8 mouse cellular contexts compared by ENCODE assay signal in genomic region chr15:37005793-37006474, GRCm38 (mm10). TPM values are rescaled to one million over a fixed set of nuclear protein-coding genes. Genes with fewer than 3 reads are reported as not detected.
DNase-seq lines count a peak whose midpoint lies in the region; ATAC-seq and TF ChIP-seq lines count a peak whose summit lies in the region.

No protein-coding gene starts in this region.

- H3K27me3 ChIP-seq in kidney, embryonic 15.5 days = no peaks in the 10 kb centered on the region
- H3K27me3 ChIP-seq in hindbrain, embryonic 14.5 days (ENCODE audit: control insufficient read depth, insufficient read depth, low read length) = no peaks in the 10 kb centered on the region
- no peaks in the 10 kb centered on the region for H3K27me3 ChIP-seq in midbrain, embryonic 15.5 days (replicated peaks)

- no peaks in the 10 kb centered on the region for H3K9me3 ChIP-seq in kidney, embryonic 15.5 days (replicated peaks)
- H3K9me3 ChIP-seq in hindbrain, embryonic 14.5 days (ENCODE audit: control insufficient read depth, low read length) = no peaks in the 10 kb centered on the region
- H3K9me3 ChIP-seq in midbrain, embryonic 15.5 days = no peaks in the 10 kb centered on the region

- H3K4me3 ChIP-seq in kidney, embryonic 15.5 days (replicated peaks) = peak overlapping the region; percentile 98
- H3K4me3 ChIP-seq in bone marrow macrophage, adult 2 months (ENCODE audit: insufficient read depth, low read length) = peak overlapping the region; percentile 93
- H3K4me3 ChIP-seq in hindbrain, embryonic 14.5 days (replicated peaks; ENCODE audit: low read length) = peak overlapping the region; percentile 91
- peak overlapping the region; percentile 67 for H3K4me3 ChIP-seq in midbrain, embryonic 15.5 days

- H3K27ac ChIP-seq in kidney, embryonic 15.5 days = peak overlapping the region; percentile 96; the same call in 1 of the 2 replicates
- peak overlapping the region; percentile 97 for H3K27ac ChIP-seq in bone marrow macrophage, adult 2 months (ENCODE audit: insufficient read depth, low read depth, low read length)
- peak overlapping the region; percentile 96 for H3K27ac ChIP-seq in hindbrain, embryonic 14.5 days
- peak overlapping the region; percentile 93 for H3K27ac ChIP-seq in midbrain, embryonic 15.5 days

- H3K4me1 ChIP-seq in kidney, embryonic 15.5 days = peaks cover 20% of the 10 kb centered on the region
- peaks cover 18% of the 10 kb centered on the region for H3K4me1 ChIP-seq in bone marrow macrophage, adult 2 months (ENCODE audit: control insufficient read depth, insufficient read depth, low read length)
- H3K4me1 ChIP-seq in hindbrain, embryonic 14.5 days (replicated peaks; ENCODE audit: control insufficient read depth, insufficient read depth, low read length) = peaks cover 30% of the 10 kb centered on the region
- H3K4me1 ChIP-seq in midbrain, embryonic 15.5 days = peaks cover 30% of the 10 kb centered on the region

- TF ChIP-seq POLR2A in bone marrow macrophage, adult 2 months (IDR thresholded peaks at IDR 0.05; ENCODE audit: borderline replicate concordance, low read depth, low read length) = no peak

- DNase-seq in kidney, postnatal 4 days = no peak
- DNase-seq in hindbrain, embryonic 14.5 days (ENCODE audit: low spot score) = no peak
- DNase-seq in adipocyte (ENCODE audit: low spot score) = no peak
- DNase-seq in layer of hippocampus, postnatal 36 days = no peak
- DNase-seq in kidney, postnatal 25 days = no peak

- H3K9ac ChIP-seq in kidney, embryonic 15.5 days = peak overlapping the region; percentile 100
- peak overlapping the region; percentile 97 for H3K9ac ChIP-seq in hindbrain, embryonic 14.5 days
- peak overlapping the region; percentile 80 for H3K9ac ChIP-seq in midbrain, embryonic 15.5 days

- 34% methylated on average over 7 of the region's 7 CpGs for WGBS in kidney, embryonic 15.5 days
- WGBS in hindbrain, embryonic 14.5 days = 41% methylated on average over 7 of the region's 7 CpGs
- WGBS in midbrain, embryonic 15.5 days = 41% methylated on average over 7 of the region's 7 CpGs

- peak overlapping the region; percentile 62 for H3K4me2 ChIP-seq in kidney, embryonic 15.5 days
- H3K4me2 ChIP-seq in hindbrain, embryonic 14.5 days (replicated peaks) = peak overlapping the region; percentile 68
- peak overlapping the region; percentile 60 for H3K4me2 ChIP-seq in midbrain, embryonic 15.5 days

- ATAC-seq in kidney, embryonic 15.5 days (replicated peaks; ENCODE audit: low FRiP score) = no peak
- ATAC-seq in hindbrain, embryonic 14.5 days (ENCODE audit: low FRiP score) = no peak
- no peak for ATAC-seq in midbrain, embryonic 15.5 days (replicated peaks)

- TF ChIP-seq CTCF in bone marrow macrophage, adult 2 months (IDR thresholded peaks at IDR 0.05; ENCODE audit: low read depth, low read length) = no peak

- H3K36me3 ChIP-seq in kidney, embryonic 15.5 days = peaks cover 31% of the 10 kb centered on the region
- peaks cover 23% of the 10 kb centered on the region for H3K36me3 ChIP-seq in hindbrain, embryonic 14.5 days (replicated peaks; ENCODE audit: control insufficient read depth, insufficient read depth)
- H3K36me3 ChIP-seq in midbrain, embryonic 15.5 days (replicated peaks) = 0 out of 2 replicates have a peak, but pooled peaks cover 10% of the 10 kb centered on the region

RNA-seq across cellular contexts. Expression of gene Zfp706, which starts 1.6 kb away (rescaled TPM):
- polyA plus RNA-seq in kidney, embryonic 15.5 days (2015; fragmentation: Nextera tagmentation; extraction: Ambion mirVana) = 428 and 495 TPM in 2 replicates
- polyA plus RNA-seq in bone marrow macrophage, adult 2 months (2012; ENCODE audit: insufficient read depth, insufficient read length, missing spikeins) = 176 and 194 TPM in 2 replicates
- polyA plus RNA-seq in hindbrain, embryonic 14.5 days (2014; fragmentation: Nextera tagmentation; extraction: Ambion mirVana) = 424 and 425 TPM in 2 replicates
- 414 TPM in 2 replicates for polyA plus RNA-seq in midbrain, embryonic 15.5 days (2015; fragmentation: Nextera tagmentation; extraction: Ambion mirVana)
- total RNA-seq in layer of hippocampus, postnatal 36 days (2021) = 100 to 1,000 TPM; 262 to 279 TPM
